8 mouse cellular contexts compared by ENCODE assay signal in genomic region chr14:71276309-71276791, GRCm38 (mm10).
DNase-seq lines count a peak whose midpoint lies in the region; ATAC-seq and TF ChIP-seq lines count a peak whose summit lies in the region.
"Had no signal": no experiment of that assay in that cellular context is flagged by ENCODE, and none has a peak within 500 bp of the region (broad histone marks: within the 10 kb centered on the region; RNA-seq: fewer than 3 reads in every experiment).

No protein-coding gene starts in this region.

- H3K36me3 ChIP-seq in embryonic facial prominence, embryonic 11.5 days (replicated peaks; ENCODE audit: control insufficient read depth, insufficient read depth, low read depth, low read length), result no peaks in the 10 kb centered on the region
- no peaks in the 10 kb centered on the region for H3K36me3 ChIP-seq in heart, embryonic 16.5 days (ENCODE audit: control insufficient read depth, insufficient read depth)

- no peak overlapping the region for H3K27ac ChIP-seq in layer of hippocampus, adult 2 months
- H3K27ac ChIP-seq in embryonic facial prominence, embryonic 11.5 days (replicated peaks; ENCODE audit: low read depth, low read length), result no peak overlapping the region
- H3K27ac ChIP-seq in heart, embryonic 16.5 days (ENCODE audit: low read length), result no peak overlapping the region

- no peaks in the 10 kb centered on the region for H3K9me3 ChIP-seq in embryonic facial prominence, embryonic 11.5 days (replicated peaks; ENCODE audit: control insufficient read depth, low read length)
- peaks cover 2% of the 10 kb centered on the region; the same call in 1 of the 2 replicates for H3K9me3 ChIP-seq in heart, embryonic 16.5 days (replicated peaks; ENCODE audit: control insufficient read depth, low read length)

- ATAC-seq in embryonic facial prominence, embryonic 11.5 days (replicated peaks; ENCODE audit: insufficient number of reproducible peaks, low FRiP score, low TSS enrichment, low read depth), result no peak
- ATAC-seq in heart, embryonic 16.5 days (replicated peaks; ENCODE audit: extremely low read depth, insufficient read depth, low FRiP score), result 0 out of 2 replicates have a peak, but pooled peaks have one; percentile 41

- H3K4me1 ChIP-seq in embryonic facial prominence, embryonic 11.5 days (ENCODE audit: control insufficient read depth, insufficient read depth, low read length), result no peaks in the 10 kb centered on the region
- H3K4me1 ChIP-seq in heart, embryonic 16.5 days (ENCODE audit: control insufficient read depth, insufficient read depth, low read length), result peaks cover 3% of the 10 kb centered on the region; the same call in 1 of the 2 replicates

- H3K27me3 ChIP-seq in embryonic facial prominence, embryonic 11.5 days (ENCODE audit: control insufficient read depth, insufficient read depth, low read length), result no peaks in the 10 kb centered on the region
- H3K27me3 ChIP-seq in heart, embryonic 16.5 days (ENCODE audit: control insufficient read depth, insufficient read depth, low read length), result no peaks in the 10 kb centered on the region

- TF ChIP-seq CTCF in layer of hippocampus, adult 2 months (conservative IDR thresholded peaks at IDR 0.05), result no peak

- peak; percentile 2 to 21 for DNase-seq in layer of hippocampus, adult 2 months (ENCODE audit: low spot score in 2 of 2)
- no peak for DNase-seq in layer of hippocampus, postnatal 36 days
- DNase-seq in embryonic facial prominence, embryonic 11.5 days (ENCODE audit: low spot score), result peak; percentile 33
- peak; percentile 40 to 60 for DNase-seq in lung, postnatal 4 days
- DNase-seq in spleen, postnatal 36 days (ENCODE audit: low spot score in 2 of 2), result no peak
- no peak for DNase-seq in spleen, postnatal 10 days (ENCODE audit: low spot score in 2 of 2)

- no peak overlapping the region for H3K4me2 ChIP-seq in embryonic facial prominence, embryonic 11.5 days (ENCODE audit: low read depth, low read length)
- peak overlapping the region; percentile 50 for H3K4me2 ChIP-seq in heart, embryonic 16.5 days (ENCODE audit: low read depth, low read length)

- H3K9ac ChIP-seq in embryonic facial prominence, embryonic 11.5 days (replicated peaks; ENCODE audit: low read length), result no peak overlapping the region
- no peak overlapping the region for H3K9ac ChIP-seq in heart, embryonic 16.5 days (ENCODE audit: low read length)

- no peak overlapping the region; the same call in 1 of the 2 replicates for H3K4me3 ChIP-seq in layer of hippocampus, adult 2 months
- H3K4me3 ChIP-seq in embryonic facial prominence, embryonic 11.5 days (ENCODE audit: low read depth, low read length), result no peak overlapping the region
- no peak overlapping the region for H3K4me3 ChIP-seq in heart, embryonic 16.5 days (ENCODE audit: low read length)
- H3K4me3 ChIP-seq: myocyte had no signal

- WGBS in embryonic facial prominence, embryonic 11.5 days, result 44% methylated on average over 12 of the region's 12 CpGs
- WGBS in heart, embryonic 16.5 days, result 36% methylated on average over 12 of the region's 12 CpGs

Comparison
In these comparisons a context has a peak if more than half of its experiments do, and no peak if none do; other contexts are left out.
1. DNase-seq: peak in layer of hippocampus, adult 2 months (2 of 2), embryonic facial prominence, embryonic 11.5 days (single experiment) and lung, postnatal 4 days (2 of 2); none in layer of hippocampus, postnatal 36 days (0 of 2), spleen, postnatal 36 days (0 of 2) and spleen, postnatal 10 days (0 of 2).